Comparison of ENCODE assay signal across 27 mouse cellular contexts in genomic region chr2:10008593-10008992, GRCm38 (mm10). TPM values are rescaled to one million over a fixed set of nuclear protein-coding genes. Genes with fewer than 3 reads are reported as not detected.
DNase-seq lines count a peak whose midpoint lies in the region; ATAC-seq and TF ChIP-seq lines count a peak whose summit lies in the region.
"Had no signal": no experiment of that assay in that cellular context is flagged by ENCODE, and none has a peak within 500 bp of the region (broad histone marks: within the 10 kb centered on the region; RNA-seq: fewer than 3 reads in every experiment).

No protein-coding gene starts in this region.

- H3K36me3 ChIP-seq in kidney, embryonic 16.5 days (ENCODE audit: insufficient read depth, low read length) = no peaks in the 10 kb centered on the region
- no peaks in the 10 kb centered on the region for H3K36me3 ChIP-seq in liver, embryonic 12.5 days
- H3K36me3 ChIP-seq in liver, postnatal 0 days (replicated peaks; ENCODE audit: insufficient read depth, low read length) = no peaks in the 10 kb centered on the region
- H3K36me3 ChIP-seq in liver, embryonic 16.5 days (ENCODE audit: control insufficient read depth, insufficient read depth) = no peaks in the 10 kb centered on the region
- no peaks in the 10 kb centered on the region for H3K36me3 ChIP-seq in forebrain, embryonic 13.5 days (ENCODE audit: poor library complexity, severe bottlenecking)
- H3K36me3 ChIP-seq: embryonic facial prominence, embryonic 12.5 days; embryonic facial prominence, embryonic 15.5 days; forebrain, embryonic 12.5 days; hindbrain, embryonic 10.5 days; hindbrain, embryonic 13.5 days had no signal

- no peak for DNase-seq in kidney, postnatal 4 days
- no peak for DNase-seq in liver, postnatal 0 days
- DNase-seq in c-Kit-positive CD71-positive TER-119-negative erythroid progenitor cells, embryonic 14.5 days (ENCODE audit: low read depth) = peak; percentile 17
- DNase-seq: adrenal gland, postnatal 10 days; adrenal gland, postnatal 36 days; cerebellum, adult 11 months; cerebellum, adult 2 months; cerebellum, adult 9-11 months; cerebellum, postnatal 25 days; gastrocnemius, postnatal 10 days; gastrocnemius, postnatal 36 days; heart, adult 2 months had no signal

- H3K4me1 ChIP-seq in kidney, embryonic 16.5 days (ENCODE audit: insufficient read depth, low read length) = 0 out of 2 replicates have a peak, but pooled peaks cover 10% of the 10 kb centered on the region
- H3K4me1 ChIP-seq in liver, embryonic 12.5 days = peaks cover 35% of the 10 kb centered on the region
- no peaks in the 10 kb centered on the region for H3K4me1 ChIP-seq in liver, postnatal 0 days (ENCODE audit: insufficient read depth)
- H3K4me1 ChIP-seq in liver, embryonic 16.5 days (ENCODE audit: control insufficient read depth, low read depth, low read length) = peaks cover 7% of the 10 kb centered on the region
- H3K4me1 ChIP-seq in forebrain, embryonic 13.5 days = no peaks in the 10 kb centered on the region
- H3K4me1 ChIP-seq: embryonic facial prominence, embryonic 15.5 days; hindbrain, embryonic 10.5 days had no signal

- no peak for TF ChIP-seq EP300 in liver, postnatal 0 days (IDR thresholded peaks at IDR 0.05; ENCODE audit: low read depth)

- WGBS in kidney, embryonic 16.5 days = 84% methylated on average over 4 of the region's 4 CpGs
- WGBS in liver, embryonic 12.5 days (ENCODE audit: insufficient replicate concordance) = 15% methylated on average over 4 of the region's 4 CpGs
- WGBS in liver, postnatal 0 days (ENCODE audit: insufficient replicate concordance) = 39% methylated on average over 4 of the region's 4 CpGs
- 21% methylated on average over 4 of the region's 4 CpGs for WGBS in liver, embryonic 16.5 days (ENCODE audit: insufficient replicate concordance)
- WGBS in forebrain, embryonic 13.5 days = 90% methylated on average over 4 of the region's 4 CpGs

- H3K9ac ChIP-seq in kidney, embryonic 16.5 days (replicated peaks; ENCODE audit: low read length) = no peak overlapping the region
- no peak overlapping the region for H3K9ac ChIP-seq in liver, embryonic 12.5 days
- no peak overlapping the region for H3K9ac ChIP-seq in liver, postnatal 0 days (replicated peaks)
- no peak overlapping the region for H3K9ac ChIP-seq in liver, embryonic 16.5 days (ENCODE audit: low read depth, low read length)
- H3K9ac ChIP-seq in forebrain, embryonic 13.5 days = no peak overlapping the region
- H3K9ac ChIP-seq: embryonic facial prominence, embryonic 12.5 days; embryonic facial prominence, embryonic 15.5 days; forebrain, embryonic 12.5 days; hindbrain, embryonic 13.5 days had no signal

- H3K9me3 ChIP-seq in kidney, embryonic 16.5 days (ENCODE audit: low read length) = no peaks in the 10 kb centered on the region
- H3K9me3 ChIP-seq in liver, embryonic 12.5 days (replicated peaks) = no peaks in the 10 kb centered on the region
- no peaks in the 10 kb centered on the region for H3K9me3 ChIP-seq in liver, postnatal 0 days (ENCODE audit: low read length)
- H3K9me3 ChIP-seq in liver, embryonic 16.5 days (replicated peaks; ENCODE audit: control insufficient read depth, low read length) = no peaks in the 10 kb centered on the region
- H3K9me3 ChIP-seq in forebrain, embryonic 13.5 days (replicated peaks) = no peaks in the 10 kb centered on the region
- H3K9me3 ChIP-seq: embryonic facial prominence, embryonic 12.5 days; embryonic facial prominence, embryonic 15.5 days; forebrain, embryonic 12.5 days; hindbrain, embryonic 10.5 days; hindbrain, embryonic 13.5 days had no signal

- H3K4me3 ChIP-seq in kidney, embryonic 16.5 days (ENCODE audit: low read length) = no peak overlapping the region
- no peak overlapping the region for H3K4me3 ChIP-seq in liver, embryonic 12.5 days
- no peak overlapping the region for H3K4me3 ChIP-seq in liver, postnatal 0 days (ENCODE audit: low read depth, low read length)
- no peak overlapping the region for H3K4me3 ChIP-seq in liver, embryonic 16.5 days (ENCODE audit: low read depth, low read length)
- H3K4me3 ChIP-seq in forebrain, embryonic 13.5 days = no peak overlapping the region
- H3K4me3 ChIP-seq: embryonic facial prominence, embryonic 12.5 days; embryonic facial prominence, embryonic 15.5 days; erythroblast, embryonic 14.5 days; forebrain, embryonic 12.5 days; heart, adult 2 months; hindbrain, embryonic 10.5 days; hindbrain, embryonic 13.5 days had no signal

- H3K4me2 ChIP-seq in kidney, embryonic 16.5 days (replicated peaks; ENCODE audit: low read depth, low read length) = no peak overlapping the region
- H3K4me2 ChIP-seq in liver, embryonic 12.5 days = peak overlapping the region; percentile 39
- H3K4me2 ChIP-seq in liver, postnatal 0 days (ENCODE audit: low read depth, low read length) = no peak overlapping the region
- peak overlapping the region; percentile 21 for H3K4me2 ChIP-seq in liver, embryonic 16.5 days (ENCODE audit: low read depth, low read length)
- H3K4me2 ChIP-seq in forebrain, embryonic 13.5 days = no peak overlapping the region
- H3K4me2 ChIP-seq: embryonic facial prominence, embryonic 12.5 days; embryonic facial prominence, embryonic 15.5 days; forebrain, embryonic 12.5 days; heart, embryonic 11.5 days; hindbrain, embryonic 13.5 days had no signal

- no peak for TF ChIP-seq CTCF in liver, postnatal 0 days (IDR thresholded peaks at IDR 0.05; ENCODE audit: low read depth)

- peak overlapping the region; percentile 66; the same call in 1 of the 2 replicates for H3K27ac ChIP-seq in kidney, embryonic 16.5 days (ENCODE audit: low read length)
- H3K27ac ChIP-seq in liver, embryonic 12.5 days = no peak overlapping the region
- H3K27ac ChIP-seq in liver, postnatal 0 days (ENCODE audit: low read depth) = no peak overlapping the region
- no peak overlapping the region for H3K27ac ChIP-seq in liver, embryonic 16.5 days (ENCODE audit: low read length)
- no peak overlapping the region for H3K27ac ChIP-seq in forebrain, embryonic 13.5 days
- H3K27ac ChIP-seq: embryonic facial prominence, embryonic 12.5 days; embryonic facial prominence, embryonic 15.5 days; forebrain, embryonic 12.5 days; heart, adult 2 months; hindbrain, embryonic 10.5 days; hindbrain, embryonic 13.5 days had no signal

- no peak for ATAC-seq in kidney, embryonic 16.5 days (ENCODE audit: low FRiP score, low TSS enrichment)
- ATAC-seq in liver, embryonic 12.5 days = no peak
- no peak for ATAC-seq in liver, postnatal 0 days
- ATAC-seq in liver, embryonic 16.5 days (ENCODE audit: low read depth) = 0 out of 2 replicates have a peak, but pooled peaks have one; percentile 27
- ATAC-seq in forebrain, embryonic 13.5 days = no peak
- ATAC-seq in erythroblast, adult 5-6 weeks (replicated peaks; ENCODE audit: low FRiP score, poor library complexity, severe bottlenecking) = no peak
- ATAC-seq: forebrain, embryonic 16.5 days; hindbrain, embryonic 16.5 days; Patski had no signal

- H3K27me3 ChIP-seq in kidney, embryonic 16.5 days (ENCODE audit: insufficient read depth, low read length) = no peaks in the 10 kb centered on the region
- no peaks in the 10 kb centered on the region for H3K27me3 ChIP-seq in liver, embryonic 12.5 days (replicated peaks)
- H3K27me3 ChIP-seq in liver, postnatal 0 days (ENCODE audit: insufficient read depth, low read length) = no peaks in the 10 kb centered on the region
- H3K27me3 ChIP-seq in liver, embryonic 16.5 days (ENCODE audit: control insufficient read depth, insufficient read depth, low read depth, low read length) = no peaks in the 10 kb centered on the region
- no peaks in the 10 kb centered on the region for H3K27me3 ChIP-seq in forebrain, embryonic 13.5 days
- H3K27me3 ChIP-seq: embryonic facial prominence, embryonic 12.5 days; embryonic facial prominence, embryonic 15.5 days; forebrain, embryonic 12.5 days; hindbrain, embryonic 13.5 days; Patski had no signal

RNA-seq across cellular contexts. Expression of gene Taf3, which starts 39.8 kb away (rescaled TPM):
- polyA plus RNA-seq in kidney, embryonic 16.5 days (2015; fragmentation: Nextera tagmentation; extraction: Ambion mirVana) = 15.4 and 17.7 TPM in 2 replicates
- 10.0 and 10.4 TPM in 2 replicates for polyA plus RNA-seq in liver, embryonic 12.5 days (2016; fragmentation: Nextera tagmentation; extraction: Ambion mirVana)
- 3.9 and 5.7 TPM in 2 replicates for polyA plus RNA-seq in liver, postnatal 0 days (2015; fragmentation: Nextera tagmentation; extraction: Ambion mirVana)
- polyA plus RNA-seq in liver, embryonic 16.5 days (2015; fragmentation: Nextera tagmentation; extraction: Ambion mirVana) = 5.7 and 6.1 TPM in 2 replicates
- 17.7 and 17.9 TPM in 2 replicates for polyA plus RNA-seq in forebrain, embryonic 13.5 days (2015; fragmentation: Nextera tagmentation; extraction: Ambion mirVana)
- 5.9 and 9.6 TPM in 2 replicates for total RNA-seq in erythroblast, adult 5-6 weeks (2015; ENCODE audit: low replicate concordance)
- 3.5 and 3.8 TPM in 2 replicates for total RNA-seq in erythroblast, adult 5-6 weeks (2017; ENCODE audit: low replicate concordance)

Comparison
In these comparisons a context has a peak if more than half of its experiments do, and no peak if none do; other contexts are left out.
1. H3K4me2 ChIP-seq: peak in liver, embryonic 12.5 days (single experiment) and liver, embryonic 16.5 days (single experiment); none in kidney, embryonic 16.5 days (single experiment), liver, postnatal 0 days (single experiment) and forebrain, embryonic 13.5 days (single experiment).